Mouse (Mus musculus) limb, embryonic 14.5 days (tissue): ENCODE results near the gene Ccdc38. TPM values are rescaled to one million over a fixed set of nuclear protein-coding genes. Genes with fewer than 3 reads are reported as not detected.

Source experiments
- ATAC-seq: fragments of 200-750 bp; cut with Nextera tagmentation; 2 replicates; pipeline ENCODE4 v1.8.0; 2017; ENCODE audit warnings: low read depth, moderate number of reproducible peaks, moderate TSS enrichment; ENCODE audit not compliant: low FRiP score
- DNase-seq: peaks from one replicate; pipeline ENCODE4 v3.0.0-alpha.2; 2015; ENCODE audit warnings: low spot score
- H3K27ac ChIP-seq: fragments of 300-500 bp; sonication (generic); replicated peaks from 2 replicates; pipeline ENCODE4 v1.5.1; 2014; ENCODE audit warnings: low read depth, mild to moderate bottlenecking, low read length, moderate library complexity, mixed read lengths
- H3K27me3 ChIP-seq: fragments of 300-500 bp; sonication (generic); 2 replicates; pipeline ENCODE4 v1.6.1; 2014; ENCODE audit warnings: low read length, mixed read lengths; ENCODE audit not compliant: control insufficient read depth, insufficient read depth
- H3K36me3 ChIP-seq: fragments of 300-500 bp; sonication (generic); 2 replicates; pipeline ENCODE4 v1.6.1; 2014; ENCODE audit warnings: mild to moderate bottlenecking, low read length, moderate library complexity, mixed read lengths; ENCODE audit not compliant: control insufficient read depth, insufficient read depth
- H3K4me1 ChIP-seq: fragments of 300-500 bp; sonication (generic); 2 replicates; pipeline ENCODE4 v1.6.1; 2014; ENCODE audit warnings: antibody characterized with exemption, low read length, mixed read lengths; ENCODE audit not compliant: control insufficient read depth, insufficient read depth
- H3K4me2 ChIP-seq: fragments of 300-500 bp; sonication (generic); replicated peaks from 2 replicates; pipeline ENCODE4 v1.6.1; 2014; ENCODE audit warnings: low read depth, mild to moderate bottlenecking, low read length, moderate library complexity; ENCODE audit not compliant: severe bottlenecking
- H3K4me3 ChIP-seq: fragments of 300-500 bp; sonication (generic); replicated peaks from 2 replicates; pipeline ENCODE4 v1.5.1; 2014; ENCODE audit warnings: low read length
- H3K9ac ChIP-seq: fragments of 300-500 bp; sonication (generic); 2 replicates; pipeline ENCODE4 v1.6.1; 2014; ENCODE audit warnings: mild to moderate bottlenecking, low read depth, low read length, moderate library complexity; ENCODE audit not compliant: severe bottlenecking
- H3K9me3 ChIP-seq: fragments of 300-500 bp; sonication (generic); 2 replicates; pipeline ENCODE4 v1.6.1; 2016; ENCODE audit warnings: low read length; ENCODE audit not compliant: control insufficient read depth
- POLR2A ChIP-seq: fragments of 200-500 bp; IDR thresholded peaks from 2 replicates; pipeline ENCODE4 v1.8.0; 2012; ENCODE audit warnings: inconsistent platforms, mild to moderate bottlenecking, moderate library complexity, borderline replicate concordance; ENCODE audit not compliant: insufficient read depth, insufficient read length; ENCODE audit errors: extremely low read depth
- WGBS: fragments of 180-500 bp; shearing (Covaris S2); extraction: QIAGEN DNeasy Blood & Tissue Kit; methylation state at CpG from one replicate; pipeline ENCODE4 v1.1.7; 2014; 5-methylcytosine and 5-hydroxymethylcytosine counted together
- polyA plus RNA-seq, 2 experiments: library from polyadenylated mRNA; depleted of rRNA in 1 of 2; stranded (reverse) in 1 of 2; unstranded in 1 of 2; fragments of >200 nt; fragmentation: Nextera tagmentation in 1 of 2; extraction: Ambion mirVana in 1 of 2; gene quantifications; 2 replicates each; pipeline versions ENCODE4 v1.2.1 to v1.2.3; 2012 to 2014

The Ccdc38 gene
- polyA plus RNA-seq, 2 experiments = 0.01 to 0.39 TPM

- WGBS = 94% methylated on average over 7 of the region's 7 CpGs
- no peak for DNase-seq
- no peaks in the 10 kb centered on the region for H3K27me3 ChIP-seq
- H3K4me1 ChIP-seq = no peaks in the 10 kb centered on the region
- no peak for TF ChIP-seq POLR2A
- no peaks in the 10 kb centered on the region for H3K36me3 ChIP-seq
- no peak overlapping the region for H3K27ac ChIP-seq
- no peak overlapping the region for H3K4me2 ChIP-seq
- no peak overlapping the region for H3K4me3 ChIP-seq
- no peak for ATAC-seq
- H3K9ac ChIP-seq = no peak overlapping the region
- H3K9me3 ChIP-seq = no peaks in the 10 kb centered on the region
Observed at GRCm38 (mm10) chr10:93609236-93609635, 68.8 kb downstream of the Ccdc38 start.

GRCm38 (mm10) chr10:93610896-93611295 is 70.5 kb downstream of the Ccdc38 start:
- no peak for DNase-seq
- H3K27me3 ChIP-seq = no peaks in the 10 kb centered on the region
- H3K4me3 ChIP-seq = no peak overlapping the region
- 91% methylated on average over 1 of the region's 1 CpGs for WGBS
- no peaks in the 10 kb centered on the region for H3K9me3 ChIP-seq
- no peak overlapping the region for H3K9ac ChIP-seq
- no peak for TF ChIP-seq POLR2A
- H3K4me1 ChIP-seq = no peaks in the 10 kb centered on the region
- no peaks in the 10 kb centered on the region for H3K36me3 ChIP-seq
- no peak overlapping the region for H3K4me2 ChIP-seq
- no peak overlapping the region for H3K27ac ChIP-seq
- no peak for ATAC-seq

GRCm38 (mm10) chr10:93611419-93612007 is 71.1 kb downstream of the Ccdc38 start:
- H3K4me3 ChIP-seq = no peak overlapping the region
- H3K27ac ChIP-seq = no peak overlapping the region
- no peaks in the 10 kb centered on the region for H3K4me1 ChIP-seq
- no peak overlapping the region for H3K9ac ChIP-seq
- TF ChIP-seq POLR2A = no peak
- ATAC-seq (no peak), DNase-seq (peak; percentile 72)
- H3K9me3 ChIP-seq = no peaks in the 10 kb centered on the region
- no peak overlapping the region for H3K4me2 ChIP-seq
- no peaks in the 10 kb centered on the region for H3K27me3 ChIP-seq
- 47% methylated on average over 18 of the region's 18 CpGs for WGBS
- no peaks in the 10 kb centered on the region for H3K36me3 ChIP-seq

GRCm38 (mm10) chr10:93614850-93615249 is 74.4 kb downstream of the Ccdc38 start:
- ATAC-seq (no peak), DNase-seq (no peak)
- H3K27me3 ChIP-seq = no peaks in the 10 kb centered on the region
- H3K36me3 ChIP-seq = no peaks in the 10 kb centered on the region
- no peak overlapping the region for H3K9ac ChIP-seq
- H3K4me3 ChIP-seq = no peak overlapping the region
- H3K27ac ChIP-seq = no peak overlapping the region
- no peak overlapping the region for H3K4me2 ChIP-seq
- no peaks in the 10 kb centered on the region for H3K4me1 ChIP-seq
- TF ChIP-seq POLR2A = no peak
- 32% methylated on average over 8 of the region's 8 CpGs for WGBS
- H3K9me3 ChIP-seq = no peaks in the 10 kb centered on the region

GRCm38 (mm10) chr10:93620438-93621179 is 80.2 kb downstream of the Ccdc38 start:
- no peak for ATAC-seq
- WGBS = 60% methylated on average over 7 of the region's 7 CpGs
- no peak for TF ChIP-seq POLR2A
- no peak overlapping the region for H3K9ac ChIP-seq
- no peak overlapping the region for H3K4me2 ChIP-seq
- no peaks in the 10 kb centered on the region for H3K27me3 ChIP-seq
- H3K36me3 ChIP-seq = no peaks in the 10 kb centered on the region
- no peak overlapping the region for H3K4me3 ChIP-seq
- H3K9me3 ChIP-seq = no peaks in the 10 kb centered on the region
- H3K27ac ChIP-seq = no peak overlapping the region
- H3K4me1 ChIP-seq = no peaks in the 10 kb centered on the region
- DNase-seq = no peak
